Mouse (Mus musculus): Measurements from ENCODE around the gene Mogat2.

DNA sequence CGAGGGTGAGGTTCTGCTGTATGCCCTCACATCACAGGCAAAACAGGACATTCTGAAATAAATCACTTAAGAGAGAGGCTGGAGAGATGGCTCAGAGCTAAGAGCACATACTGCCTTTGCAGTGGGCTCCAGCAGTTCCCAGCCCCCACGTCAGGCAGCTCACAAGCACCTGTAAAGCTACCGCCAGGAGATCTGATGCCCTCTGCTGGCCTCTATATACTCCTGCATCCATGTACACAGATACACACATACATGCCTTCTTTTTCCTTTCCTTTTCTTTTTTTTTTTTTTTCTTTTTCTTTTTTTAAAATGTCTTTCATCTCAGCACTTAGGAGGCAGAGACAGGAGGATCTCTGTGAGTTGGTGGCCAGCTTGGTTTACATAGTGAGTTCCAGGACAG is 23.5 kb upstream of the Mogat2 start:
- no peak for TF ChIP-seq MAFK (IDR thresholded peaks at IDR 0.05; ENCODE audit: insufficient read depth, low read depth, low read length)
- 0 out of 2 replicates have a peak, but pooled peaks have one; percentile 28 for TF ChIP-seq ZNF384 (IDR thresholded peaks at IDR 0.05; ENCODE audit: low read depth, low read length)
- TF ChIP-seq HCFC1 (IDR thresholded peaks at IDR 0.05; ENCODE audit: borderline replicate concordance, insufficient read depth, low read length): no peak
- no peak for TF ChIP-seq ZC3H11A (IDR thresholded peaks at IDR 0.05; ENCODE audit: borderline replicate concordance, low read depth, low read length)
- TF ChIP-seq CHD2 (IDR thresholded peaks at IDR 0.05; ENCODE audit: low read depth, low read length): no peak
